Mouse (Mus musculus) E14TG2a.4 (cell line): ENCODE data around the gene Meaf6.

Experiments
- CTCF ChIP-seq: conservative IDR thresholded peaks from 2 replicates; pipeline ENCODE4 v1.5.1; 2014; ENCODE audit warnings: low read length
- NANOG ChIP-seq: IDR thresholded peaks from 2 replicates; pipeline ENCODE4 v1.6.1; 2014; ENCODE audit warnings: borderline replicate concordance, low read length, mixed read lengths
- POU5F1 ChIP-seq: IDR thresholded peaks from 2 replicates; pipeline ENCODE4 v1.6.1; 2014; ENCODE audit warnings: low read length, borderline replicate concordance

DNA sequence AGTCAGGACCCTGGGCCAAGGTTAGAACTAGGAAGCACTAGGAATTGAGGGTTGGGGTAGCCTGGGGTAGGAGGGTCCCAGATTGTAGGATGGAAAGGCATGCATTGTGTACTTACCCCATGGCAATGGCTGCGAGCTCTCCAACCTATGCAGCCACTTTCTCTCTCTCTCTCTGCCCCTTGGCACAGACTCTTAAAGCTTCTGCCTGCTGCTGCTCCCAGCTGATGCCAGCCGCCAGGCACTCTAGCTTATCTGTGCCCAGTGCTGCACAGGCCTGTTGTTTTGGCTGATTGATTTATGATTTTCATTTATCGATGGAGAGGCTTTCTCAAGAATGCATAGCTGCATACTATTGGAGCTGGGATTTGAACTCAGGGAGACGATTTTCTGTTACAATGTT lies 63.0 kb downstream of the Meaf6 start:
- no peak for TF ChIP-seq CTCF
- no peak for TF ChIP-seq NANOG
- TF ChIP-seq POU5F1, result no peak
